Mouse (Mus musculus) ES-E14 (cell line): Measurements from ENCODE around the gene Nipal3.

Experiments used
- HCFC1 ChIP-seq: IDR thresholded peaks from 2 replicates; pipeline ENCODE4 v1.6.1; 2012; ENCODE audit warnings: low read length, inconsistent platforms, borderline replicate concordance; ENCODE audit not compliant: insufficient read depth
- MAFK ChIP-seq: IDR thresholded peaks from 2 replicates; pipeline ENCODE4 v1.6.1; 2014; ENCODE audit warnings: mild to moderate bottlenecking, low read depth, low read length, inconsistent platforms; ENCODE audit not compliant: insufficient read depth
- ZNF384 ChIP-seq: IDR thresholded peaks from 2 replicates; pipeline ENCODE4 v1.6.1; 2012; ENCODE audit warnings: low read depth, low read length, inconsistent platforms

DNA sequence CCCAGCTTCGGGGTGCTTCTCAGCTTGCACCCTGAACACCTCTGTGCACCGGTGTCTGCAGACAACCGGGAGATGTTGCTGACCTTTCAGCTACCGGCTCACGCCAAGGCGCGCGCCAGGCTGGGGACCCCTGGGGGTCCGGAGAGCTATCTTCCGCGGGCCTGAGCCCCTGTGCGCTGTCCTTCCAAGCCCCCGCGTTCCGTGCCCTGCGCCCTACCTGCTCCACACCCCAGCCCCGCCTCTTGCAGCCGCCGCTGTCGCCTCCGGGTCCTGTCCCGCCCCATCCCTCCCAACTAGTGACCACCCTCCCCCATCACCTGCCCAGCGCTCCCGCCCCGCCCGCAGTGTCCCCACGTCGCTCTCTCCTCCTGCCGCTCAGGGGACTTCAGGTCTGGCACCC, 96.8 kb downstream of the Nipal3 start, which contains the start of gene Ncmap:
- TF ChIP-seq HCFC1 (no peak), MAFK (no peak), ZNF384 (no peak)
